Mouse (Mus musculus): ENCODE data around the gene Pax9. TPM values are rescaled to one million over a fixed set of nuclear protein-coding genes. Genes with fewer than 3 reads are reported as not detected.

The Pax9 gene
- total RNA-seq, 2 experiments from 2014 or later, result not detected

DNA sequence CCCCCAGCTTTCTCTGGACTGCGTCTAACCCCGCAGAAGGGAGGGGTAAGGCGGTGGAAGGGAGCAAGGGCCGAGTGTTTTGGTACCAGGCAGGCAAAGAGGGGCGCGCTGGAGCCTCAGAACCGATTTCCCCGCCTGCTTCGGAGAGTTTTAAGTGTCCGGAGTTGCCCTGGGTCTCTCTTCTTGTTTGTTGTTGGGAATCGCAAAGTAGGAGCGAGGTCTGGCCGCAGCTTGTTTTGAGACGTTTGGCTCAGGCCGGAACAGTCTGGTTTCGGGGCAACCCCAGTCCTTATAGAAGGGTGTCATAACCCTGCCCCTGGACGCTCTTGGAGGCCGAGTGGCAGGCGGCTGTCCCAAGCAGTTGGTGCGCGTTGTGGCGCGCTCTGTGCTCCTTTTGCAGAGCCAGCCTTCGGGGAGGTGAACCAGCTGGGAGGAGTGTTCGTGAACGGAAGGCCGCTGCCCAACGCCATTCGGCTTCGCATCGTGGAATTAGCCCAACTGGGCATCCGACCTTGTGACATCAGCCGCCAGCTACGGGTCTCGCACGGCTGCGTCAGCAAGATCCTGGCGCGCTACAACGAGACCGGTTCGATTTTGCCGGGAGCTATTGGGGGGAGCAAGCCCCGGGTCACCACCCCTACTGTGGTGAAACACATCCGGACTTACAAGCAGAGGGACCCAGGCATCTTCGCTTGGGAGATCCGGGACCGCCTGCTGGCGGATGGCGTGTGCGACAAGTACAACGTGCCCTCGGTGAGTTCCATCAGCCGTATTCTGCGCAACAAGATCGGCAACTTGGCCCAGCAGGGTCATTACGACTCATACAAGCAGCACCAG lies 4.8 kb downstream of the Pax9 start:
- ATAC-seq (replicated peaks; ENCODE audit: low FRiP score, poor library complexity, severe bottlenecking), result no peak

DNA sequence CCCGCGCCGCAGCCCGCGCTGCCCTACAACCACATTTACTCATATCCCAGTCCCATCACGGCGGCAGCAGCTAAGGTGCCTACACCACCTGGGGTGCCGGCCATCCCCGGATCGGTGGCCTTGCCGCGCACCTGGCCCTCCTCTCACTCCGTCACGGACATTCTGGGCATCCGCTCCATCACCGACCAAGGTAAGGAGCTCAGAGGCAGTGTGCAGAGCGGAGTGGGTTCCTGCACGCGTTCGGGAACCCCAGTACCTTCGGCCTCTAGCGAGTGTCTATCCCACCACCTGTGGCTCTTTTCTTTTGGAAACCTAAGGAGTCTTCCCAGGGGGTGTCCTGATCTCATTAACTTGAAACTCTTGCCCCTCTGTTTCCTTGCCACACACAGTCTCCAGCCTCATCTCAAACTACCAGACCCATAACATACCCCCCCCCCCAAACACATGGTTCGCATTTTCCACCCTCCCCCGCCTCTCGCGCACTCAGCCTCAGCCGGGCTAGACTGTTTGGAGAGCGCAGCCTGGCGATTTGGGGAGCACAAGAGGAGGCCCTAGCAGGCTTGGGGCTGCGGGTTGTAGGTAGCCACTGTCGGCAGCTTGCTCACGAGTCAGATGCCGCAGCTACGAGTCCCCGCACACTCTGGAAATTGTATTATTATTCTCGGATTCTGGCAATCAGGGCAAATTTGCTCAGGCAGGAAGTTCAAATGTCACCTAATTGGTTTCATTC lies 5.6 kb downstream of the Pax9 start:
- ATAC-seq (replicated peaks; ENCODE audit: low FRiP score, poor library complexity, severe bottlenecking), result no peak

DNA sequence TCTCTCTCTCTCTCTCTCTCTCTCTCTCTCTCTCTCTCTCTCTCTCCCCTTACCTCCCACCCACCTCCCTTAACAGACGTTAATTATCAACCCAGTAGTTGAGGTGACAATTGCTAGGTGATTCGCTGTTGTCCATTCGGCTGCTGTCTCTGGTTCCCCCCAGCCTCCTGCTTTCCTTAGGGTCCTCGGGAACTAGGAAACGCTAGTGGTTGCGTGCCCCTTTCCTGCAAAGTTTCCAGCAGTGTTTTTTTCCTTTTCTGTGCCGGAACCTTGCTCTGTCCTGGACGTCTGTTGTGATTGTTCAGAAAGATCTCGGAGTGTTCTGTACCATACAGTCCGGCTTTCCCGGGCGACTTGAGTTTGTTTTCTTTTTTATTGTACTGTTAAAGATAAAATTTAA lies 6.2 kb downstream of the Pax9 start:
- ATAC-seq (replicated peaks; ENCODE audit: low FRiP score, poor library complexity, severe bottlenecking), result no peak

DNA sequence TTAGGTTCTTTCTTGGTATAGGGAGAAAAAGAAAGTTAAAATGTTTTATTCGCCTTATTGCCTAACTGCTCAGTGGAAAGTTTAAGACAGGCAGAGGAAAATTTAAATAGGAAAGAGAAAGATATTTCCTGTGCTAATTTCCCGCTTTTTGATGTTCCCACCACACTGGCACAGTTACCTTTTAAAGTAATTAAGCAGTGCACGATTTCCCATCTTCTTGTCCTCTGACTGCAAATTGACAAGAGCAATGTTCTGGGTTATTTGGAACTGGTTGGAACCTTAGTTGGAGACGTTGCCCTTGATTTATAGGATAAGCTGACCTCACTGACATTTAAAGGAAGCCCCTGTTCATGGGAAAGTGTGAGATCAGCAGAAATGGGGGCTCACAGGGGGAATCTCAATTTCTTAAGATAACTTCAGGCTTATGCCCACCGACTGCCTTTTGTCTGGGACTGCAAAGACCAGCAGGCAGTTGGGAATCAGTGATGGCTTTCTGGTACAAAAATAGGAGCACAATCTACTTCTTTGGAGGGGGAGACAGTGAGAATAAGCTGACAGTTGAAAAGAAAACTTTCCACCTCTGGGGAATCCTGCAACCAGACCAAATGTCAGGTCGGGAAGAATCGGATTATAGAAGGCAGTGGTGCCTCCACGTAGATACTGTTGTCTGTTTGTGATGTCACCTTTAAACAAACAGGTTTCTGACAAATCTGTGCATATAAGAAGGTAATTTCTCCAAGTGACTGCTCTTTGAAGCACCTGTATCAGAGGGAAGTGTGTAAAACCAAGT lies 6.8 kb downstream of the Pax9 start:
- no peak for ATAC-seq (replicated peaks; ENCODE audit: low FRiP score, poor library complexity, severe bottlenecking)

DNA sequence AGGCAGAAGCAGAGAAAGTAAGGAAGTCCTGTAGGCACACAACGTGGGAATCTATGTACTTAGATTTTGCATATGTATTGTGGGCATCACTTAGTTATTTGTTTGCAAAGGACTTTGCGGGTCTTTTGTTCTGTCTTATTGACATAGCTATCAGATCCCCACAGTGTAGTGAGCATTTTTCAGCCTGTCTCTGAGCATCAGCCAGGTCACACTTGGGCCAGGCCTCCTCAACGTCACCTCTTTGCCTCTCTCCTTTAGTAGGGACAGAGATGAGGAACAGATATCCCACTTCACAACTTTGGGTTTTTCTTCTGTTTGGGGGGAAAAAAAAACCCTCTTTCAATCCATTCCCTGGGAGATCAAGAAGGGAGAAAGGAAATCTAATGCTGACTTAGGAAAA lies 7.8 kb downstream of the Pax9 start:
- no peak for ATAC-seq (replicated peaks; ENCODE audit: low FRiP score, poor library complexity, severe bottlenecking)

DNA sequence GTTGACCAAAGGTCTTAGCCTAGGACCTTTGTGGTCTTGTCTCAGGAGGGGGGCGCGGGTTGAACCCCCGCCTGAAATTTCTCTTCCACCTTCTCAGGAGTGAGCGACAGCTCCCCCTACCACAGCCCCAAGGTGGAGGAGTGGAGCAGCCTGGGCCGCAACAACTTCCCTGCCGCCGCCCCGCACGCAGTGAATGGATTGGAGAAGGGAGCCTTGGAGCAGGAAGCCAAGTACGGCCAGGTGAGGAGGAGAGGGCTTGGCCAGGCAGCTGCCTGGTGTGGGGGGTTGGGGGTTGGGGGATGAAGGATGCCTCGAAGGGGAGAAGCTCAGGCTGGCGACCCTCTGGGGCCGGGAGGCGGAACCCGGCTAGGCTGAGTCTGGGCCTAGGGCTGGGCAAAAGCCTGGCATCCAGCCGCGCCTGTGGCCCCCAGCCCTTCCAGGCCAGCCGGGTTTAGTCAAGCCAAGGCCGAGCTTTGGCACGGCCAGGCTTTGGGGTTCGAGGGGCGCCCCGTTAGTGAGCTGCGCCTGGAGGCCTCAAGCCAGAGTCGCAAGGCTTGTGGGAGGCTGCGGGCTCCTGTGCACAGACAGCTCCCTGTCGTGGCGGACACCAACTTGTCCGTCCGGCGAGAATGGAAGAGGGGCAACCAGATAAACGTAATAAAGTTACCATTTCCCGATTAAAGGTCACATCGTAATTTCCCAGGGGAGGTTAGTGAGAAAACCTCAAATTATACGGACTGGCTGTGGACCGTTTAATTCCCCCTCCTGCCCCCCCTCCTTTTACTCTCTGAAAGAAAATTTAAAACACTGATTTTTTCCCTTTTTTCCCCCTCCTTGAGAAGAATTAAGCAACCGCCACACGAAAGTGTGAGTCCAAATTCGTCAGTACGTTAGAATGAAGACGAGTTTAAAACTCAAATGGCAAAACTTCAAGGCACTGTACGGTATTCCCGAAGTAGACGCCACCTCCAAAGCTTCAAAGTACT lies 8.6 kb downstream of the Pax9 start:
- no peak for ATAC-seq (replicated peaks; ENCODE audit: low FRiP score, poor library complexity, severe bottlenecking)

DNA sequence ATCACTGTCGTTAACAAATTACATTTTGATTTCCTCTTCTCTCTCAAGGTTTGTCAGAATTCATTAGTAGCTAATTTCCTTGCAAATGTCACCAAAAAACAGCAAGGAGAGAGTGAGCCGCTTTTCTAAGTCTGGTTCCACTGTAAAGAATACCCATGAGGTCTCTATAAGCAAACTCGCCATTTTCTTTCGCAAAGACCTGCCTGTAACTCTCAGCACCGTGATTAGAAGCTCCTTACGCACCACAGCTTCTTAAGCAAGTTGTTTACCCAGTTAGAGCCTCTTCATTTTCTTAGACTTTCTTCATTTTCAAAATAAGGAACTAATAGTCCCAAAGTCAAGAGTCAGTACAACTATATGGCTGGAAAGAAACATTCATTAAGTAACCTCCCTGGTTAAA lies 9.4 kb downstream of the Pax9 start:
- ATAC-seq (replicated peaks; ENCODE audit: low FRiP score, poor library complexity, severe bottlenecking), result no peak

DNA sequence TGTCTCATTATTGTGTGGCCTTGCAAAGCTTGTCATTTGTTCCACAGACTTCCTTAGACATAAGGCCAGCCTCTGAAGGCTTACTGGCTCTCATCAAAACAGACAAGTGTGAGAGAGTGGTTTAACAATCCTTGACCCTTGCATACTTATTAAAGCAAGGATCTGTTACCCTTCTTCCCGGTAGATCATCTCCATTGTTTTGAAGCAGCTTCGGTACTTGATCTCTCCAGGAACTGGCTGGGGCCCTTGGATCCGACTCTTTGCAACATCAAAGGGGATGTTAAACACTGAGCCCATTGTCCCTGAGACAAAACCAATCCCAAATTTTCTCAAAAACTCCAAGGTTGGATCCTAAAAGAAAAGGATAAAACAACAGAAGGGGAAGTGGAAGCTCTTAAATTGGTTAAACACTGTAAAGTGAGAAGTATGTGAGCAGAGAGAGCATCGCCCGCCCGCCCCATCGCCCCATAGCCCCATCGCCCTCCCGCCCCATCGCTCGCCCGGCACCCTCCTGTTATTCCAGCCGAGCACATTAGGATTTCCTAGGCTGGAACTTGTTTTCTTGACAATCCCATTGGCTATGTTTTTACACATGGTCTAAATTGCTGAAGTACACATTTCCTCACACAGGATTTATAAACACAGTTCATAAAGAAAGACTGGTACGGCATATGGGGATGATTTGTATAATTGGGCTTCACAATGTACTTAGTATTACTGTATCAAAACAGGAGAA lies 26.6 kb downstream of the Pax9 start:
- no peak for ATAC-seq (replicated peaks; ENCODE audit: low FRiP score, poor library complexity, severe bottlenecking)

DNA sequence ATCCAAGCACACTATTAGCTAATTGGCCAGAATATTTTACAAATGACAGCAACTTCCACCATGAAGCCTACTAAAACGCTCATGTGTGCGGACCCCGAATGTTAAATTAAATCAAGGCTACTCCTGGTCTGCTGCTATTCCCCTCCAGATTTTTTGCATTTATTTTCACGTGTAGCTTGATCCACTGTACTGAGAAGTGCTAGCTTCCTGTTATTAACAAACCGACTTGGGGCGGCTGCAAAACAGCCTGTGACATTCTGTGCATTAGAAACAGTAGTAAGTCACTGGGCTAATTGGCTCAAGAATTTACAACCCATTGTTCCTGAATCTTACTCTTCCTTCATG lies 27.1 kb downstream of the Pax9 start:
- ATAC-seq (replicated peaks; ENCODE audit: low FRiP score, poor library complexity, severe bottlenecking), result no peak

DNA sequence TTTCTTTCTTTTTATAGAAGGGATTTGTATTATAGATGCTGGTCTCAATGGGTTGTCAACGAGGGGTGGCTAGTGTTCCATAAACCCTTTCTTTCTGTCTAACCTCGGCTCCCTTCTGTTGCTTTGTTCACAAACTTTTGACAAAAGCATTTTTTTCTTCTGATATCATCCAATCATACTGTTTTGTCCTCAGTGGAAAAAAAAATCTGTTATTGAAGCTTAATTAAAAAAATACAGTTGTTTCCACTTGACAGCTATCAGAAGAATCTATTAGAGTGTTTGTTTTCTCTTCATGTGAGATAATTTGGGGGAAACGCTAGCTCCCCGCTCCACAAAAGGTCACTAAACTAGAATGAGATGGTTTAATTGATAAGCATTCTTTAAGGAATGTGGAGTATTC lies 36.1 kb downstream of the Pax9 start:
- no peak for ATAC-seq (replicated peaks; ENCODE audit: low FRiP score, poor library complexity, severe bottlenecking)

DNA sequence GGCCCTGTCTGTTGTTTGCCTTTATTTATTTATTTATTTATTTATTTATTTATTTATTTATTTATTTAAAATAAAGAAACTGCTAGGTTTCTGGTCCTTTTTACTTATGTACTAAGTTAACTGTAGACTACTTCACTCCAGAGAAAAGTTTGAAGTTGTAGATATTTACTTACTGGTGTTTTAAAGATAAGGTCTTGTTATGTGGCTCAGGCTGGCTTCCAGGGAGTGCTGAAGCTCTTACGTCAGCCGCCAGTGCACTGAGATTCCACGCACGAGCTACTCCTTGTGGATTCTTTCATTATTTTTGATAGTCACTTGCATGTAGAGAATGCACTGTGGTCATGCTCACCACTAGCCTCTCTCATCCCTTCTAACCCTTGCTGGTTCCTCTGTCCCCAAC lies 45.5 kb downstream of the Pax9 start:
- ATAC-seq (replicated peaks; ENCODE audit: low FRiP score, poor library complexity, severe bottlenecking), result no peak

Other genes with a start within 250 kb of the Pax9 start
- not detected in 2 replicates for gene Nkx2-1, start 154.9 kb upstream of the Pax9 start, total RNA-seq (2015; ENCODE audit: low replicate concordance)
- not detected in 2 replicates for gene Nkx2-1, start 154.9 kb upstream of the Pax9 start, total RNA-seq (2017; ENCODE audit: low replicate concordance)
- gene Nkx2-9, start 78.5 kb upstream of the Pax9 start, total RNA-seq (2015; ENCODE audit: low replicate concordance), result not detected in 2 replicates
- not detected in 2 replicates for gene Nkx2-9, start 78.5 kb upstream of the Pax9 start, total RNA-seq (2017; ENCODE audit: low replicate concordance)